Mouse (Mus musculus): Measurements from ENCODE around the gene Smarcd2. TPM values are rescaled to one million over a fixed set of nuclear protein-coding genes. Genes with fewer than 3 reads are reported as not detected.
"Not testable (repeated sequence)": the region's sequence is repeated elsewhere in the genome, so short reads cannot be mapped to it uniquely, and the experiment has no call there.

The Smarcd2 gene
- polyA plus RNA-seq, 1 experiment: 6.5 TPM

DNA sequence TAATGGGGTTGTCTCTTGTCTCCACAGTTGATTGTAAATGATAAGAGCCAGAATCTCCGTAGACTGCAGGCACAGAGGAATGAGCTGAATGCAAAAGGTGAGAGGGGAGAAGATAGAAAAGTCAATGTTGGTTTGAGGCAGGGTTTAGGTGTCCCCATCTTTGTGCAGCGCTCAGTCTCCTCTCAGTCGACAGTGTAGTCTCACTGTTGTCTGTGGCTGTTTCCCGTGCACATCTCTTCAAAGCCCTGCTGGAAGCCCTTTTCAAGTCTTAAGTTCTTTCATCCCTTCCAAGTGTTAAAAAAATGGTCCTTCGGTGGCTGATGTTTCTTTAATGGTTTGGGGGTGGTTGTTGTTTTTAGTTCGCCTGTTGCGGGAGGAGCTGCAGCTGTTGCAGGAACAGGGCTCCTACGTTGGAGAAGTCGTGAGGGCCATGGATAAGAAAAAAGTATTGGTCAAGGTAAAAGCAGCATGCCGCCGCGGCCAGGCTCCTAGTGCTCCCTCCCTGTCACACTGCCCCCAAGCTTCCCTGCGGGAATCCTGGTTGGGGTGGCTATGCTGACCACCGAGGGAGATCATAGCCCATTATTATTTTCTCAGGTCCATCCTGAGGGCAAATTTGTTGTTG is 11.8 kb downstream of the Smarcd2 start:
- Histone ChIP-seq H3K9me3 (ENCODE audit: control insufficient read depth, low read length) (no peaks in the 10 kb centered on the region), H3K4me3 (replicated peaks) (no peak overlapping the region), H3K36me3 (ENCODE audit: control insufficient read depth) (peaks cover 86% of the 10 kb centered on the region), H3K4me1 (ENCODE audit: control insufficient read depth) (peaks cover 18% of the 10 kb centered on the region), H3K27me3 (ENCODE audit: control insufficient read depth) (no peaks in the 10 kb centered on the region)
- no peak for TF ChIP-seq GATA1 (IDR thresholded peaks at IDR 0.05; ENCODE audit: low read length)

DNA sequence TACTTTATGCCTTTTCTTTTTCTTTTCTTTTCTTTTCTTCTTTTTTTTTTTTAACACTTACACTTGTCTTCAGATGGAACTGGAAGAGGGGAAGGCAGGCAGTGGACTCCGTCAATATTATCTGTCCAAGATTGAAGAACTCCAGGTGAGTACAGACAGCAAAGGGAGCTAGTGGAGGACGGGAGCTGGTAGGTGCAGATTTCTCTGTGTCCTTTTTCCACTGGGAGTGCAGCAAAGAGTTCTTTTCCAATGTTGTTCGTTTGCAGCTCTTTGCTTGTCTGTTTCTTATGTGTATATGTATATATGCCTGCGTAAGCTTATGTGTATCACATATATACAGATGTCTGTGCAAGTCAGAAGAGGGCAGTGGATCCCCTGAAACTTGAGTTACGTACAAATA is 16.0 kb downstream of the Smarcd2 start:
- H3K4me3 ChIP-seq (replicated peaks): peak overlapping the region; percentile 94
- no peak for TF ChIP-seq GATA1 (IDR thresholded peaks at IDR 0.05; ENCODE audit: low read length)
- no peak for TF ChIP-seq TAL1 (IDR thresholded peaks at IDR 0.05; ENCODE audit: low read length)
- no peaks in the 10 kb centered on the region for H3K27me3 ChIP-seq (ENCODE audit: control insufficient read depth)
- no peaks in the 10 kb centered on the region for H3K9me3 ChIP-seq (ENCODE audit: control insufficient read depth, low read length)
- peaks cover 39% of the 10 kb centered on the region for H3K4me1 ChIP-seq (ENCODE audit: control insufficient read depth)
- H3K36me3 ChIP-seq (ENCODE audit: control insufficient read depth): peaks cover 74% of the 10 kb centered on the region

DNA sequence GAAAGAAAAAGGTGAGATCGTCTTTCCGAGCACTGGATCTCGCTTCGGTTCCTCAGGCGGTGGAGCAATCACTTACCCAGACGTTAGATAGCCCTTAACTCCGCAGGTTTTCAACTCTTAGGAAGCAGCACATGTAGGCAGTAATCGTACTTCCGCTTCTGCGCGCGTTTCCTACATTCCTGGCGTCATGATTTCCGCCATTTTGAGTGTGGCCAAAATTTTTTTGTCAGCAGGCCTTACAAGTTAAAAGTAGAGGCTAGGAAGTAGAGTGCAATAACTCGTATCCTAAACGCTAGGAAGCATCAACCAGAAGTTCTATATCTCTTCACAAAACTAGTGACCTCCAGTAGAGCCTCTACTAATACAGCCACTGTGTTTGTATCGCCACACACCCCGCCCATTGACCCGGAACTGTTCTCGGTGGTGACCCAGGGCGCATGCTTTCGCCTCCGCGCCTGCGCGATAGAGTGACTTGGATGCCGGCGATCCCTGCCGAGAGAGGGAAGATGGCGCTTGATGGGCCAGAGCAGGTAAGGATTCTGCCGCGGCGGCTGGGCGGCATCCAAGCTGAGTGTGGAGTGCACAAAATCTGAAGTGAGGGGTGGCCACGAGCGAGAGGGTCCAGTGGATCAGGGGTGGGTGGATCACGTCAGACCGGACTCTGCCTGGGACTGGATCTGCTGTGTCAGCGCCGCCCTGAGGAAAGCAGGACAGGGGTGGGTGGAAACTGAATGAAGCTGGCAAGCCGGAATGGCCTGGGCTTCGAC is 16.9 kb downstream of the Smarcd2 start, which contains the start of the genes Ftsj3 and Psmc5:
Gene Ftsj3 (minus strand): TSS at position 395 of the 767 bp plus-strand sequence.
Gene Psmc5 (plus strand): TSS at position 470 of the 767 bp plus-strand sequence.
- Histone ChIP-seq H3K4me1 (ENCODE audit: control insufficient read depth) (peaks cover 39% of the 10 kb centered on the region), H3K4me3 (replicated peaks) (peak within 1 kb of the TSS; percentile 94), H3K9me3 (ENCODE audit: control insufficient read depth, low read length) (no peaks in the 10 kb centered on the region), H3K27me3 (ENCODE audit: control insufficient read depth) (no peaks in the 10 kb centered on the region), H3K36me3 (ENCODE audit: control insufficient read depth) (peaks cover 74% of the 10 kb centered on the region)
- TF ChIP-seq GATA1 (IDR thresholded peaks at IDR 0.05; ENCODE audit: low read length) (no peak), TAL1 (IDR thresholded peaks at IDR 0.05; ENCODE audit: low read length) (no peak)

DNA sequence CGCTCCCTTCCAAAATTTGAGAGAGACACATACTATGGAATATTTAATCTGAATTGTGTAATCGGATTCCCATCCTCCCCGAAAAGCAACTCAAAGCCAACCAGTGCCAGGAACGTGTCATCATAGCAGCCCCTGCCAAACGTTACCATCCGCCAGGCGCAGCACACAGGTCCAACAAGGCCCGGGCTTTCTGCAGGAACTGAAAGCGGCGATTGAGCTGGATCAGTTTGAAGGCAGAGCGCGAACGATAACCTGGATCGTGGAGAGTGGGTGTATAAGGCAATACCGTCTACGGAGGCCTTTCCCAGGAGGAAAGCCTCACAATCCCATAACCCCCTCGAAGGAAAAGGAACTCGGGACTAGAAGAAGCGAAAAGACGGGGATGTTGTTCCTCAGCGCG is 17.6 kb downstream of the Smarcd2 start:
- TF ChIP-seq TAL1 (IDR thresholded peaks at IDR 0.05; ENCODE audit: low read length) (no peak), GATA1 (IDR thresholded peaks at IDR 0.05; ENCODE audit: low read length) (no peak)
- Histone ChIP-seq H3K36me3 (ENCODE audit: control insufficient read depth) (peaks cover 76% of the 10 kb centered on the region), H3K4me3 (replicated peaks) (peak overlapping the region; percentile 94), H3K27me3 (ENCODE audit: control insufficient read depth) (no peaks in the 10 kb centered on the region), H3K4me1 (ENCODE audit: control insufficient read depth) (peaks cover 39% of the 10 kb centered on the region), H3K9me3 (ENCODE audit: control insufficient read depth, low read length) (no peaks in the 10 kb centered on the region)

DNA sequence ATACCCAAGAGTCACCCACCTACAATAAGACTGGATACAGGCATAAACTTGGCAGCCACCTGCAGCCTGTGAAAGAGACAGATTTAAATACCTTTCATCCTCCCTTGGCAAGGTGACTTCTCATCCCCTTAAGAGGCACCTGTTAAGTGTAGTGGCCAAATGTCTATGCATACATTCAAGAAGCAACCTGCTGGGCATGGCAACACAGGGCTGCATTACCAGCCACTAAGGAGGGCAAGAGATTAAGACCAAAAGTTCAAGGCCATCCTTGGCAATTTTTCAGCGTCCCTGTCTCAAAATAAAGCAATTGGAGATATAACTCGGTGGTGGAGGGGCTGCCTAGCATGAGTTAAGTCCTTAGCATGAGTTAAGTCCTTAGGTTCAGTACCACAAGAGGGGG is 18.0 kb downstream of the Smarcd2 start:
- Histone ChIP-seq H3K4me1 (ENCODE audit: control insufficient read depth) (peaks cover 39% of the 10 kb centered on the region), H3K27me3 (ENCODE audit: control insufficient read depth) (no peaks in the 10 kb centered on the region), H3K4me3 (replicated peaks) (peak overlapping the region; percentile 94), H3K9me3 (ENCODE audit: control insufficient read depth, low read length) (no peaks in the 10 kb centered on the region), H3K36me3 (ENCODE audit: control insufficient read depth) (peaks cover 76% of the 10 kb centered on the region)
- TF ChIP-seq TAL1 (IDR thresholded peaks at IDR 0.05; ENCODE audit: low read length) (no peak), GATA1 (IDR thresholded peaks at IDR 0.05; ENCODE audit: low read length) (no peak)

DNA sequence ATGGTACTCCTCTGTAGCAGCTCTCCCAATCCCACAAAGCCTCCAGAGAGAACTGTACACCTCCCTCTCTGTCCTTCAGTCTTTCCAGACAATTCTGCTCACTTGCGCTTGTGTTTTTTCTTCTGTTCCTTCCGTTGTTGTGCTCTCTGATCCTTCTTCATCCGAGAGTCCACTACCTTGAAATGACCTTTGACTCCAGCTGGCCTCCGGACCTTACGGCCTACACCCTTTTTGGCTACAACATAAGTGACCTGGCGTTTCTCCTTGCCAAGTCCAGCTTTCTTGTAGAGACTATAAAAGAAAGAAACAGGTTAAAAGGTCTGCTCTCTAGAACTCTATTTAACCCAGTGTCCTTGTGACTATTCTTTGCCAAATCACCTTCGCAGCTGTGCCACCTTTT is 23.4 kb downstream of the Smarcd2 start:
- TF ChIP-seq TAL1 (IDR thresholded peaks at IDR 0.05; ENCODE audit: low read length) (no peak), GATA1 (IDR thresholded peaks at IDR 0.05; ENCODE audit: low read length) (no peak)
- Histone ChIP-seq H3K27me3 (ENCODE audit: control insufficient read depth) (no peaks in the 10 kb centered on the region), H3K36me3 (ENCODE audit: control insufficient read depth) (peaks cover 99% of the 10 kb centered on the region), H3K4me1 (ENCODE audit: control insufficient read depth) (peaks cover 8% of the 10 kb centered on the region), H3K4me3 (replicated peaks) (no peak overlapping the region), H3K9me3 (ENCODE audit: control insufficient read depth, low read length) (peaks cover 5% of the 10 kb centered on the region; the same call in 1 of the 2 replicates)

DNA sequence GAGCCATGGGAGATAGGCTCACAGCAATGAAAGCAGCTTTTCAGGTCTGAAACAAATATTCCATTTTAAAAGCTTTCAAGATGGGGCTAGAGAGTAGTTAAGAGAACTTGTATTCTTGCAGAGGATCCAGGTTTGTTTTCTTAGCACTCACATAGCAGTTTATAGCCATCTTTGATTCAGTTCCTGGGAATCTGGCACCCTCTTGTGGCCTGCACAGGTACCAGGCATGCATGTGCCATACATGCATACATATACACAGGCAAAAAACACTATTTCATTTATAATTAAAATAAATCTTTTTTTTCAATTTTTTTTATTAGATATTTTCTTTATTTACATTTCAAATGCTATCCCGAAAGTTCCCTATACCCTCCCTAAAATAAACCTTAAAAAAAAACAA is 25.9 kb downstream of the Smarcd2 start:
- Histone ChIP-seq H3K27me3 (ENCODE audit: control insufficient read depth) (no peaks in the 10 kb centered on the region), H3K9me3 (ENCODE audit: control insufficient read depth, low read length) (peaks cover 5% of the 10 kb centered on the region; the same call in 1 of the 2 replicates), H3K4me3 (replicated peaks) (no peak overlapping the region), H3K36me3 (ENCODE audit: control insufficient read depth) (peaks cover 99% of the 10 kb centered on the region), H3K4me1 (ENCODE audit: control insufficient read depth) (no peaks in the 10 kb centered on the region)
- TF ChIP-seq TAL1 (IDR thresholded peaks at IDR 0.05; ENCODE audit: low read length) (no peak), GATA1 (IDR thresholded peaks at IDR 0.05; ENCODE audit: low read length) (no peak)

DNA sequence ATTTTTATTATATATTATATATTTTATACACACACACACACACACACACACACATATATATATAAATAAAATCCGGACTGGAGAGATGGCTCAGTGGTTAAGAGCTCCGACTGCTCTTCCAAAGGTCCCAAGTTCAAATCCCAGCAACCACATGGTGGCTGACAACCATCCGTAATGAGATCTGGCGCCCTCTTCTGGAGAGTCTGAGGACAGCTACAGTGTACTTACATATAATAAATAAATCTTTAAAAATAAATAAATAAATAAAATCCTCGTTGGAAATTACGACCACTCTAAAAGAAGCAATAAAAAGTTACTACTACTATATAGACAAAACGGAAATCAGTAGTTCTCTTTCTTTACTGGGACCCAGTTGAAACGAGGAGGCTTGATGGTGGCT is 38.8 kb downstream of the Smarcd2 start:
- H3K27me3 ChIP-seq (ENCODE audit: control insufficient read depth); H3K4me3 ChIP-seq (replicated peaks); H3K4me1 ChIP-seq (ENCODE audit: control insufficient read depth); H3K9me3 ChIP-seq (ENCODE audit: control insufficient read depth, low read length): not testable (repeated sequence)
- peaks cover 90% of the 10 kb centered on the region for H3K36me3 ChIP-seq (ENCODE audit: control insufficient read depth)

DNA sequence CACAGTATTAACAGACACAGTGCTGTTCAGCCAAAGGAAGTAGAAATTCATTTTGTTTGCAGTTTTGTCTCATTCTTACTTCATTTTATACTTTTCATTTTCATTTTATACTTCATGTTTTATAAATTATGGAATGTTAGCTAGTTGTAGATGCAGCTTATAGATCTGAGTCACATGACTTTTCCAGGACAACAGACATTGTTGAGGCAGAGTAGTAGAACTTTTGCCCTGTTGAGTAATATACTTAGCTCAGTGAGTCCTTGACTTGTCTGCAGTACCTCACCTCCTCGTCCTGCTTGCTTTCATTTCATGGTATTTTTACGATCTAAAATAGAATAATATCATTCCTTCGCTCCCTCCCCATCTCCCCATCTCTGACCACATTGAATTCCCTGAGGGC is 52.2 kb downstream of the Smarcd2 start:
- no peak for TF ChIP-seq GATA1 (IDR thresholded peaks at IDR 0.05; ENCODE audit: low read length)
- TF ChIP-seq TAL1 (IDR thresholded peaks at IDR 0.05; ENCODE audit: low read length): no peak
- peaks cover 28% of the 10 kb centered on the region for H3K4me1 ChIP-seq (ENCODE audit: control insufficient read depth)

More for the DNA sequence above, 52.2 kb downstream of the Smarcd2 start:
- Histone ChIP-seq H3K27me3 (ENCODE audit: control insufficient read depth) (no peaks in the 10 kb centered on the region), H3K9me3 (ENCODE audit: control insufficient read depth, low read length) (no peaks in the 10 kb centered on the region), H3K4me3 (replicated peaks) (no peak overlapping the region), H3K36me3 (ENCODE audit: control insufficient read depth) (peaks cover 33% of the 10 kb centered on the region)
